Mouse (Mus musculus) heart, postnatal 0 days (tissue): ENCODE measurements around the gene Eaf2.

Experiments
- CTCF ChIP-seq: IDR thresholded peaks from 2 replicates; pipeline ENCODE4 v1.5.1; 2016; ENCODE audit warnings: antibody characterized with exemption, control low read depth, low read depth
- EP300 ChIP-seq: IDR thresholded peaks from 2 replicates; pipeline ENCODE4 v1.6.1; 2016; ENCODE audit warnings: antibody characterized with exemption, low read depth

DNA sequence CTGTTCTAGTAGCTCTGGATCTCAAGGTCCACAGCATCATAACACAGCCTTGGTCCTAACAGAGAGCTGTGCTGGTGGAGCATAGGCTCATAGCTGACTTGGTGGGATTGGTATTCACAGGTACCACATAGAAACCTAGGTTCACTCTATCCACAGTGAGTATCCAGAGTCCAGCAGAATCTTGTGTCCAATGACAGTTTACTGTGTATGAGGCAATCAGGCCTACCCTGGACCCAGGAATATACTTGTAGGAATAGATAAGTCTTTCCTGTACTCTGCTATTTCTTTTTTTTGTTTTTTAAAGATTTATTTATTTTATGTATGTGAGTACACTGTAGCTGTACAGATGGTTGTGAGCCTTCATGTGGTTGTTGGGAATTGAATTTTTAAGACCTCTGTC lies 57.9 kb downstream of the Eaf2 start:
- TF ChIP-seq CTCF: no peak
- no peak for TF ChIP-seq EP300
